Mouse (Mus musculus): ENCODE results near the gene Rgma. TPM values are rescaled to one million over a fixed set of nuclear protein-coding genes. Genes with fewer than 3 reads are reported as not detected.

Rgma gene
- not detected for polyA plus RNA-seq (2014; fragmentation: Illumina TruSeq; extraction: RNeasy Lipid Tissue Mini Kit (QIAGEN cat#74804); ENCODE audit: low read depth, low replicate concordance)

GRCm38 (mm10) chr7:73375257-73376100 is at the start of gene Rgma:
Gene Rgma (plus strand): TSS chr7:73375509.

Other genes starting within 250 kb of the Rgma start
- 26.8 TPM for gene Chd2, start 166.3 kb downstream of the Rgma start, polyA plus RNA-seq (2014; fragmentation: Illumina TruSeq; extraction: RNeasy Lipid Tissue Mini Kit (QIAGEN cat#74804); ENCODE audit: low read depth, low replicate concordance)

All from kidney, adult 10 weeks (tissue).